ENCODE assay signal across 7 mouse cellular contexts in genomic region chr16:4963797-4964709, GRCm38 (mm10). TPM values are rescaled to one million over a fixed set of nuclear protein-coding genes. Genes with fewer than 3 reads are reported as not detected.
A peak's percentile ranks its signal among the peaks of the same experiment; 100 is the strongest.
DNase-seq lines count a peak whose midpoint lies in the region; ATAC-seq lines count a peak whose summit lies in the region.

Anks3 (minus strand) TSS chr16:4964205.

- peaks cover 9% of the 10 kb centered on the region for H3K4me1 ChIP-seq in intestine, embryonic 15.5 days (replicated peaks)
- peaks cover 24% of the 10 kb centered on the region for H3K4me1 ChIP-seq in midbrain, embryonic 10.5 days

- peak within 1 kb of the TSS; percentile 89 for H3K4me2 ChIP-seq in intestine, embryonic 15.5 days (replicated peaks)

- H3K9me3 ChIP-seq in intestine, embryonic 15.5 days = no peaks in the 10 kb centered on the region
- H3K9me3 ChIP-seq in midbrain, embryonic 10.5 days (replicated peaks) = no peaks in the 10 kb centered on the region

- peak; percentile 95 for DNase-seq in adrenal gland, adult 18-20 months (ENCODE audit: low spot score in 2 of 2)
- peak; percentile 95 for DNase-seq in embryo, embryonic 11 days
- DNase-seq in gastrocnemius, postnatal 36 days = peak; percentile 96 to 97
- peak; percentile 100 for DNase-seq in left cerebral cortex, postnatal 25 days (ENCODE audit: low spot score in 2 of 2)
- DNase-seq in midbrain, embryonic 10.5 days (ENCODE audit: low spot score) = peak; percentile 96
- DNase-seq in right cerebral cortex, postnatal 4 days = peak; percentile 96

- H3K4me3 ChIP-seq in intestine, embryonic 15.5 days (replicated peaks) = peak within 1 kb of the TSS; percentile 97
- H3K4me3 ChIP-seq in midbrain, embryonic 10.5 days = peak within 1 kb of the TSS; percentile 98

- WGBS in intestine, embryonic 15.5 days = under 1% methylated on average over 76 of the region's 76 CpGs
- under 1% methylated on average over 76 of the region's 76 CpGs for WGBS in midbrain, embryonic 10.5 days

- H3K9ac ChIP-seq in intestine, embryonic 15.5 days = peak within 1 kb of the TSS; percentile 95

- H3K27me3 ChIP-seq in intestine, embryonic 15.5 days (replicated peaks) = no peaks in the 10 kb centered on the region
- H3K27me3 ChIP-seq in midbrain, embryonic 10.5 days (ENCODE audit: low read depth, poor library complexity, severe bottlenecking) = no peaks in the 10 kb centered on the region

- peak within 1 kb of the TSS; percentile 82 for H3K27ac ChIP-seq in intestine, embryonic 15.5 days
- H3K27ac ChIP-seq in midbrain, embryonic 10.5 days (replicated peaks) = peak within 1 kb of the TSS; percentile 90

- ATAC-seq in intestine, embryonic 15.5 days = peak; percentile 99

- no peaks in the 10 kb centered on the region for H3K36me3 ChIP-seq in intestine, embryonic 15.5 days
- H3K36me3 ChIP-seq in midbrain, embryonic 10.5 days = peaks cover 20% of the 10 kb centered on the region

- intact Hi-C loops in gastrocnemius, postnatal 36 days (cut with DNase I) = no loop called here
- intact Hi-C loops in left cerebral cortex, postnatal 25 days (cut with DNase I) = loop anchor here (2.0 kb wide), 3 partner anchors 49 to 85 kb away; partner anchors contain the start of genes Glyr1, Mgrn1 and Rogdi

RNA-seq across cellular contexts. Expression of gene Anks3, which starts in this region (rescaled TPM):
- total RNA-seq in adrenal gland, adult 18-20 months (2021) = 10 to 100 TPM; 39.3 to 49.8 TPM
- total RNA-seq in gastrocnemius, postnatal 36 days (2021) = 10 to 100 TPM; 12.5 to 13.2 TPM
- 39.6 and 42.0 TPM in 2 replicates for polyA plus RNA-seq in intestine, embryonic 15.5 days (2015; fragmentation: Nextera tagmentation; extraction: Ambion mirVana)
- 10 to 100 TPM; 54.9 to 61.8 TPM for total RNA-seq in left cerebral cortex, postnatal 25 days (2021)
- polyA plus RNA-seq in midbrain, embryonic 10.5 days (2016; fragmentation: Nextera tagmentation; extraction: Ambion mirVana) = 54.5 and 62.1 TPM in 2 replicates

Comparison
In these comparisons a context has a peak if more than half of its experiments do, and no peak if none do; other contexts are left out.
1. Peak in every context shown above with its lines: DNase-seq, ATAC-seq, H3K4me3 ChIP-seq and H3K27ac ChIP-seq.